Mouse (Mus musculus) granulocyte monocyte progenitor cell, adult 5-6 weeks (primary cell): Measurements from ENCODE around the gene Runx1. TPM values are rescaled to one million over a fixed set of nuclear protein-coding genes. Genes with fewer than 3 reads are reported as not detected.

ENCODE experiments used
- ATAC-seq: replicated peaks from 2 replicates; pipeline ENCODE4 v1.8.0; 2016; ENCODE audit warnings: mild to moderate bottlenecking, moderate TSS enrichment, inconsistent platforms; ENCODE audit not compliant: poor library complexity, severe bottlenecking
- total RNA-seq, 2 experiments: library from RNA; stranded (forward) in 1 of 2; stranded (reverse) in 1 of 2; fragments of 200-712, 200-1000 nt in 1 of 2; fragments of >200 nt in 1 of 2; fragmentation: Nextera tagmentation in 1 of 2; gene quantifications; 2 replicates each; pipeline ENCODE4 v1.2.3; 2014 to 2017

The Runx1 gene
- total RNA-seq, 2 experiments from 2014 or later: 66.4 to 137 TPM

DNA sequence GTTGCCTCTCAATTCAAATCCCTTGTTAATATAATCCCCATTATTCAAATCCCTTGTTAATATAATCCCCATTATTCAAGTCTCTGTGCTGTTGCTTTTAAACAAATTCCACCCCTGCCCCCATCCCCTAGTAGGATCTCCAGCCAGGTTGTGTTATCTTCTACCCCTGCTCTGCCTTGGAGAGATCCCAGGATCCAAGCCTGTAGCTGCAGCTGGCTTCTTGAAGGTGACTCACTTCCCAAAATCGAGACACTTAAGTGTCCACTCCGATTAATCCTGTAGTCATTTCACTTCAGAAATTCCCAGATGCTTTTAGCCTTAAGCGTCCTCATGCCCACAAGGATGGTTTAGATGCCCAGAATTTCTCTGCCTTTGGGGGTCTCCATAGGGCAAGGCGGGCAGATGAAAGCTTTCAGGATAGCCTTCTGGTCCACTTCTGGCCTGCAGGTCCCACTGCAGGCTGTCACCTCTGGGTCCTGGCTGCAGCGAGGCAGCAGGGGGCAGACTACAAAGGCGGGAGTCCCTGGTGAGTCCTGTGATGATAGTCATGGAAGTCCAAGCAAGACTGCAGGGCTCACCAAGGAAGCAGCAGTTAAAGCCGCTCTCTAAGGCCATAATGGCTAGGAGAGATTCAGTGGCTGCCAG lies 1.8 kb upstream of the Runx1 start:
- no peak for ATAC-seq

DNA sequence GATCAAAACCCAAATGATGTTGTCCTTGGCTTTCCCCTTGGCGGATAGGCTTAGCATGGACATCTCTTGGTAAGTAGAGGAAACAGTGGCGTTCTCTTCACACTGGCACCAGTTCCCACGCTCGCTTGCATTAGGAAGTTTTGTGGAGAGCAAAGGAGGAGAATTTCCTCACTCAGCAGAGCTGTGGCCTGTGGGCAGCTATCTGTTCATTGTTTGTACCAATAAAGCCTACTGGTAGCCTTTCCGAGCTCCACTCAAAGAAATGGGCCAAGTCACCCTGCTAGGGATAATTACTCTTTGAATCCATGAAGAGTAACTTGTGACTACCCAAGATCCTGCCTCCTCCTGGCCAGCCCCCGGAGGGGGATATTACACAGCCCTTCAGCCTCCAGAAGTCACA lies 734 bp upstream of the Runx1 start:
- no peak for ATAC-seq

DNA sequence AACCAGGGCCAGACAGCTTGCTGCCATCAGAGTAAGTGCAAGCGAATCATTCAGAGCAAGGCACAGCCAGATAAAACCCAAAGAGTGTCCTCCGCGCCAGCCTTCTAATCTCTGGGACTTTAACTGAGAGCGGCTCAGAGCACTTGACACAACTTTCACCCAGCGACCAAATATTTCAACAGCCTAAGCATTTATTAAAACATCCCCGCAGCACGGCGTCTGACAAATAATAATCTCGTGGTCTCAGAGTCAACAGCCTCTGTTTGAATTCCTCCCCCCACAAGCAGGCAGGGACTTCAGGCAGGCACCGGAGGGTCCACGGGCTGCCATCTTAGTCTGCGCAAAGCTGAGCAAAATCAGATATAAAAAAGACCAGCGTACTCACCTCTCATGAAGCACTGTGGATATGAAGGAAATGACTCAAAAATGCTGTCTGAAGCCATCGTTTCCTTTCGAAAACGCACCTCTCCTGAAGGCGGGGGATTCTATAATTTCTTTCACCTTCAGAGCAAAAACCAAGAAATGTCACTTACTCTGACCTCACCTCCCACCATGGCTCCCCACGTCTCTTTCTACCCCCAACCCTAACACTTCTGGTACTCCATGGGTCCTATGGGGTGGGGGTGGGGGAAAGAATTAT lies 625 bp downstream of the Runx1 start:
- no peak for ATAC-seq

DNA sequence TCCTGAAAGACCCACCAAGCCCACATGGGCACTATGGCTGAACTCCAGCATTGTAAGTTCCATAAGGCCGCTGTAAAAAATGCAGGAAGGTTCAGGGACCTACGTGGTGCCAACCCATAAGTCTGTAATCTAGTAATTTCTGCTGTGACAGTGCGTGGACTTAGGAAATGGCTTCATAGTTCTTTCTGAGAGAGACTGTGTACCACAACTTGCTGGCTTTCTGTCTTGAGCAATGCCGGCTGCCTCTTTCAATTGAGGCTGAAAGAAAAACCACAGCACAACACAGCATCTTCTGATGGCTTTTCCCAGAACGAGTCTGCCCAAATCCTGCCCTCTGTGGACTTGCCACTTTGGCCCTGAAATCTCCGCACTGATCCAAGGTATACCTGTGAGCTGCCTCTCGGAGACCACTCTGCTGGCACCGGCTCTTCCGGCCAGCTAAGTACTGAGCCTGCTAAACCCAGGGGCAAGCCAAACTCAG lies 1.2 kb downstream of the Runx1 start:
- ATAC-seq: peak; percentile 9

DNA sequence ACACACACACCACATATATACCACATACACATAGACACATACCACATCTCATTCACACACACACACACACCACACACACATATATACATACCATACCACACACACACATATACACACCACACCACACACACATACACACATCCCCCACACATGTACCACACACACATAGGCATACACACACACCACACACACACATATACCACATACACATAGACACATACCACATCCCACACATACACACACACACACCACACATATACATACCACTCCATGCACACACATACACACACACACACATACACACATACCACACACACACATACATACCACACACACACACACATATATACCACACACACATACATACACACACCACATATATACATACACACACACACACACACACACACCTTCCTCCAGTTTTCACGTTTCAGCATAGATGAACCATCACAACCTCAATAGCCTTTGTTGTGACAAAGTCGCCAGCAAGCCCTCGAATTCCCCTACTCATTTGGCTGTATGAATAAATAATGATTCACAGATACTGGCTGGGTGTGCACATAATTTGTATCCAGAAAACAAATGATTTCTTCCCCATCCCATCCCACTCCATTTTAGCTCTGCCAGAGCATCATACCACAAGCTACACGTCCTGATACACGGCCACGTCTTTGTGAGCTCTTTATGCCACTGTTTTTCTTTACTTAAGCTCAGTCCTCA lies 1.8 kb downstream of the Runx1 start:
- ATAC-seq: no peak

DNA sequence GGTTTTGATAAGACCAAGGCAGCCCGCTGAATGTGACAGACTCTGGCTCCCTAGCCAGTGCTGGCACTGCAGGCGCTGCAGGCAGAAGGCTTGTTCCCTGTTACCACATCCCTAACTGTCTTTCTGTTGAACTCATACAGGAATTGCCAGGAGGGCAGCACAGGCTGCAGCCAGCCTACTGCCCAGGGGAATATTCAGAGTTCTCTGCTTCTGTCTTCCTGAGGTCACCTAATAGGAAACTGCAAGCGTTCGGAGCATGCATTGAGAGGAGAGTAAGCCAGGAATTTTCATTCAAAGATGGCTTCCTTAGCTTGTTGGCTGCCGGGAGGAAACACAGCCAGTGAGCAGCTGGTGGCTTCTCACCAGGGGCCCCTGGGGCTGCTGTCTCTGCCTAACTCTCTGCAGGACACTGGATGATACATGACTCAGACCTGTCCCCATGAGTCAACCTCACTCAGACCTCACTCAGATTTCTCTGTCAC lies 2.5 kb downstream of the Runx1 start:
- ATAC-seq: peak; percentile 18; the same call in 1 of the 2 replicates

DNA sequence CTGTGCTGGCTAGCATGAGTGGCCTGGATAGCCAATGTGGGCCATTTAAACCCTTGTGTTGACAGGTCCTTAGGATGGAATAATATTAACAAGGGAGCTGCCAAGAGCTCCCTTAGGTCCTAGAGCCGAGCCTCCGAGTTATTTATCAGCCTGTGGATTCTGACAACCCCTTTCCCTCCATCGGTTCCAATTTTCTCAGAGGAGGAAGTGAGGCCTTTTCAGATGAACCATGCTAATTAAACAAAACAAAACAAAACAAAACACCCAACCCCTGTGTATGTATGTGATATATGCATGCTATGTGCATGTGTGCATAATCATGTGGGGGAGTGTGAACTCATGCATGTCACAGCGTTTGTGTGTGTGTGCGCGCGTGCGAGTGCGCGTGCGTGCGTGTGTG lies 3.3 kb downstream of the Runx1 start:
- ATAC-seq: no peak

DNA sequence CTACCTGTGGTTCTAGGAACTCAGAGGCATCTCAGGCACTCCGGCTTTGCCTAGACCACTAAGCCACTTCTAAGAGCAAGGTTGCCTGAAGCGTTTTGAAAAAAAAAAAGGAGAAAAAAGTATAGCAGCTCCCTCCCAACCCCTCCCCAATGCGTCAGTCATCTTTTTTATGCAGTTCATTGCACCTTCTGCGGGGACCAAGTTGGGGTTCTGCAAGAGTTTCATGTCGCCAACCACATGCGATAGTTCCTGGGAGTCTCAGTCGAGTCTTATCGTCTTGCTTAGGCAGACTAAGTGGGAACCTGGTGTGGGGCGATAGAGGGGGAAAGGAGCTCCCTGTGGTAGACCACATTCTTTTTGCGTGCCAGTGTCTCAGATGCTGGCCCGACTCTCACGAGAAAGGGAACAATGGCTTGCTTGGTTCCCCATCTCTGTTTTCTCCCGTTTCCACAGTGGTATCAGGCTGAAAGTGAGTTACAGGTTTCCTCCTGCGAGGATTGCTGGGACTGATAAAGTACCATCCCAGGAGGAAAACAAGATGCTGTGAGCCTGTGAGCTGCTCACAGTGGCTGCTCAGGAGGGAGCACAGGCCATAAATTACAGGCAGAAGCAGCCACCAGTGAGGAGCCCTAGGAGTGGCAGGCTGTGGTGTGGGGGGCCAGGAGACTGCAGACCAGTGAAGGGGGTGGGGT lies 3.9 kb downstream of the Runx1 start:
- peak; percentile 40 for ATAC-seq

DNA sequence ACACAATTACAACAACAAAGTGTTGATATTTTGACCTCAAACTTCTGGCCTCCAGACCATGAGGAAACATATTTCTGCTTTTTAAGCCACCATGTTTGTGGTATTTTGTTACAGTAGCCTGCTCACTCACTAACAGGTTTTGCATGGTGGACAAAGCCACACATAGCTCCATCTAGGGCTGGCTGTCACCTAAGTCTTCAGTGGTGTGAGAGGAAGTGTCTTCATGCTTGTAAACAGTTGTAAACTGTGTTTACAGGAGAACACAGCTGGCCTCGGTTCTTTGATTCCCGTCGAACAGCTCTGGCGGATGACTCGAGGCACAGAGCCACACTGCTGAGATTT lies 4.4 kb downstream of the Runx1 start:
- no peak for ATAC-seq

DNA sequence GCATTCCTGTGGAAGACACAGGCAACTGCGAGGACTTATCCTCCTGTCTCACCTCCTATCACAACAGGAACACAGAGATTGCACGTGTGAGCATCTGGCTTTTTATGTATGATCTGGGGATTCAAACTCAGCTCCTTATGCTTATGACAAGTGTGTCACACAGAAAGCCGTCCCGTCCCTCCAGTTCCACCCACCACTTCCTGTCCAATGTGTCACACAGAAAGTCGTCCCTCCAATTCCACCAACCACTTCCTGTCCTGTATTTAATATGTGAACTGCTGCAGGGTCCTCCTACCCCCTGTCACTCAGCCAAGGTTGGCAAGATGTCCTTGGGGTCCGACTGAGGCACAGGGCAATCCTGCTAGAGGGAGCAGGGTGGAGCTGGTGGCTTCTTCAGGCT lies 5.5 kb downstream of the Runx1 start:
- no peak for ATAC-seq

DNA sequence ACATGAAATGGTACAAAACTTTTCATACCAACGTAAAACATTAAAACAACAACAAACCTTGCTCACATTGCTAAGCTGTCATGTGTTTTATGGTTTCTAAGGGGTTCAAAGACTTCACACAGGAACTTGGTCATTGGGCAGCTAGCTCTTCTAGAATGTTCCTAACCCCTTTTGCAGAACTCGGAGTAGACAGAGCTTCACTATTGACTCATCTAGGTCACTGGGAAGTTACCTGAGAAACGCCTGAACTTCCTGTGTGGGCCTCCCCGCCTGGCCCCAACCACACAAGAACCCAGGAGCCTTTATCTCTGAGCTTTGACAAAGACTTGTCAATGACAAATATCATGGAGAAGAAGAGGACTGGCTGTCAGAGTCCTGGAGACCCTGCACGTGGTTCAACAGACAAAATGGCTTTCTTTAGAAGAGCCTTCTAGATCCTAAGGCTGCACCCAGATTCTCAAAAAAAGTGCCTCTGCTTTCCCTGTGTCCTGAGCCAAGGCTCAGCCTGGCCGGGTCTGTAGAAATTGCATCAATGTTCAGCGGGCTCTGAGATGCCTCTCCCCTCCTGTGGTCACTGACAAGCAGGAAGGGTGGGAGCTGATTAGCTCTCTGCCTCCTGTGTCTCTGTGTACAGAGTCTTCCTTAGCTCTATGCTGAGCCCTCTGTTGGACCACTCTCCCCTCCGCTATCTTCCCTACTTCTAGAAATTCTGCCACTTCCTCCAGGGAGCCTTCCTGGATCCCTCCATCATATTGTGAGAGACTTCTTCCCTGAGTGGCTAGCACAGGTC lies 7.3 kb downstream of the Runx1 start:
- ATAC-seq: peak; percentile 18

DNA sequence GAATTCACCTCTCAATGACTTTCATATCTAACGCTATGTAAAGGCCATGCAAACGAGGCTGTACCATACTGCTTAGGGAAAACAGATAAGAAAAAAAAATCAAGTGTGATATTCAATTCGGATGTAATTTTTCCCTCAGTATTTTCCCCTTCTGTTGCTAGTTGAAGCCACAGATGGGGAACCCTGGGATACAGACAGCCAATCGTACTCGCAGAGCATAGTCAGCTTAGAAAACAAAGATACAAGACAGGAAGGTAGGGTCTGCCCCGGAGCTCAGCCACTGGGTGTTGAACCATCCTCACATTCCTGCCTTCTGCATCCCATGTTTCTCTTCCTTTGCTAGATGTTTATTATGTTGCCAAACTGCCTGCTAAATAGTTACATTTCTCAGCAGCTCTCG lies 9.9 kb downstream of the Runx1 start:
- no peak for ATAC-seq

DNA sequence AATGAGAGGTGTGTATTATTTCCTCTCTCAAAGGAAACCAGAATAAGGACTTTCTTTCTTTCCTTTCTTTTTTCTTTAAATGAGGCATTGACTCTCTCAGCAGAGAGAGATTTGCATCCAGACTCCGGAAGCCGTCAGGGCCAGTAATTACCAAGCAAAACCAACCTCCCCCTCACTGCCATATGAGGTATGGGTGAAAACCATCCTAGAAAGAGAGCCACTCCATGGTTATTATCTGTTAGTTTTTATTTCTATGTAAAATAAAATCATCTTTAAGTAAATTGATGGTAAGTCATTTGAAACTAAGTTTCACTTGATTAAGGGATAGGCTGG lies 10.8 kb downstream of the Runx1 start:
- no peak for ATAC-seq

DNA sequence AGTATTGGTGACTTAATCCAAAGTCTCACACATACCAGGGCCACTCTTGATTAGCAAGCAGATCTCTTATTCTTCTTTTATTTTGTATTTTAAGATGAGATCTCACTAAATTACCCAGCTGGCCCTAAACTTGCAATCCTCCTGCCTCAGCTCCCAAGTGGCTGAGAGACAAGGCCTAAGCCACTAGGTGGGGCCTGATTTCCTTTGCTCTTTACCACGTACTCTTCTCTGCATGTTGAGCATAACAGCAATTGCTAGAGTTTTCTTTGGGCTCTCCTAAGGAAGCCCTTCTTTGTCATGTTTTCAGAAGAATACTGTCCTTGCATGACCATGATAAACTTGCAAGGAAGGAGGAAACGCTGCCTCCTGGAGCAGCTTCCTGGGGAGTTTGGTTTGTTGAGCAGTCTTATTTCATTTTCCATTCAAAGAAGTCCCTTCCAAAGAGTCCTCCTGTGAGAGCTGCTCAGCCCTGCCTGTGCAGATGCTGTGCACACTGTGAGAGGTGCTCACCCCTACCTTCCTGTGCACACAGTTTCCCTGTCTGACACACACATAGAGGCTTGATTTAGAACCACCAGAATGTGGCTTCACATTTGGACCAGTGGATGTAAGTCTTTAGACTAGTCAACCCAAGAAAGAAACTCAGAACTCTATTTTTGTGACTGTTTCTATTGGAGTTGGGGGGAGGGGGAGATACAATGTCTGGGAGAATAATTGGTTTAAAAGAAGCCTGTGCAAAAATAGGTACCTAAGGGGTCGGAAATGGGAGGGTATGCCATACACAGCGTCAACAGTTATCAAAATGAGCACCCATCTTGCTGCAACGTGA lies 11.4 kb downstream of the Runx1 start:
- no peak for ATAC-seq

DNA sequence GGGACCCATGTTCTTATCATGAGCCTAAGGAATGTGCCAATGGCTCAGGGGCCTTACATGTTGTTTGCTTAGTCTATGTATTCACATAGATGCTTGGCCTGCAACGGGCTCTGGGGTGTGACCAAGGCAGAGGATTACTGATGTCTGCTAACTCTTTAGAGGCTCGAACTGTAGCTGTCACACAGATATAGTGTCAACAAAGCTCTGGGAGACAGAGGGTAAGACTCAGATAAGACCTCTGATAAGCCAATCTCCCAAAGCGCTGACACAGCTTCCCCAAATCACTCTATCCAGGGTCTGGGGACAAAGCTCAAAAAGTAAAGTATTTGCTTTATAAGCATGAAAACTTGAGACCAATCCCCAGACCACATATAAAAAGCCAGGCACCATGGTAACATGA lies 13.5 kb downstream of the Runx1 start:
- no peak for ATAC-seq

DNA sequence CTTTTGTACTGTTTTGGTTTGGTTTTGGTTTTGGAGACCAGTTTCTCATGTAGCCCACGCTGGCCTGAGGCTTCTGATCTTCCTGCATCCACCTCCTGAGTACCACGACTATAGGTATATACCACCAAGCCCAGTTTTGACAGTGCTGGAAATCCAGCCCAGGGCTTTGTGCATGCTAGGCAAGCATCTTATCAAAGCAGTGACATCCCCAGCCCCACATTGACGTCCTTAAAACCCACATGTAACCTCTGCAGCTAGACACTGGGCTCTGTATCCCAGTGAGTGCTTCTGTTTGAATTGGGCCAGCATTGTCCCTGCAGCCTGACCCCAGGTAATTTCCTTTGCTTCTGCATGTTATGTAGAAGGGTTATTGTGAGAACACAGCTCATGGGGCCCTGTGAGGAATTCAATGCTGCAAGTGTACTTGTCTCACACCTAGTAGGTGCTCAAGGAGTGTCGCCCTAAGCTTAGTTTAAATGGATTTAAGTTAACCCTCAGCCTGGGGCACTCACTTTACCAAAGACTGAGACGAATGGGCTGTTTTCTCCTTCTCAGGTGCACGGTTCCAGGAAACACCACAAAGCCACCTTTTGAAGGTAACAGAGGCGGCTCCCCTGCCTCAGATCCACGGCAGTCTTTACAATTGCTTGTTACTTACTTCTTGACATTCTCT lies 15.2 kb downstream of the Runx1 start:
- ATAC-seq: no peak

DNA sequence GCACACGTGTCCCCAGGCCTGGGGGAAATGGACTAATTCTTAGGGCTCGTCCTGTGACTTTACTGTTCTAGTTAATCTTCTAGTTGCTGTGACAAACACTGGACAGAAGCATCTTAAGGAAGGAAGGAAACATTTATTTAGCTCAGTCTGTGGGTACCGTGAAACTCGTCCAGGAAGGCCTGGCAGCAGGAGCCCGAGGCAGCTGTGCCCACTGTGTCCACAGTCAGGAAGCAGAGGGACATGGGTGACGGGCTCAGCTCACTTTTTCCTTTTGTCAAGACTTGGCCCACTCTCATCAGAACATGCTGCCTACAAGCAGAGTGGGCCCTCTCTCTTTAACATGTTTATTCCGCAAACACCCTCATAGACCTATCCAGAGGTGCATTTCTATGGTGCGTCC lies 18.2 kb downstream of the Runx1 start:
- ATAC-seq: peak; percentile 47; the same call in 1 of the 2 replicates

DNA sequence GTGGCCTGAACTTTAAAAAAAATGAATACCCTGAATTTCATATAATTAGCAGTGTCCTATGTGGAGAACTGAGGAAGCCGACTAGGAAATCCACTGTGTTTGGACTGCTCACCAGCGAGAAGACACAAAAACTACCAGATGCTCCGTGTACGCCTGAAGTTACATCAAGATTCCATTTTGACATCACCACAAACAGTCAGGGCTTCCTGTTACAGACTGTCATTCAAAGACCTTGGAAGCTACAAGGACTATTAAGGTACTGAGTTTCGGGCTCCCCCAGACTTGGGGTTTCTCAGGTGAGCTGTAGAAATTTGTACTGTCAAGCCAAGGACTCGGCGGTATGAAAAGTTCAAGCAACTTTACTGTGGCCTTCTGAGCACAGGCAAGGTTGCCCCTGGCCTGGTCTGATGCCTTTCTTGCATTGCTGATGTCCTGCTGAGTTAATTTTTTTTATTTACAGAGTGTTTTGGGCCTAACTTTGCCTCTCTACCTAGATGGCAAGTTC lies 22.8 kb downstream of the Runx1 start:
- no peak for ATAC-seq

DNA sequence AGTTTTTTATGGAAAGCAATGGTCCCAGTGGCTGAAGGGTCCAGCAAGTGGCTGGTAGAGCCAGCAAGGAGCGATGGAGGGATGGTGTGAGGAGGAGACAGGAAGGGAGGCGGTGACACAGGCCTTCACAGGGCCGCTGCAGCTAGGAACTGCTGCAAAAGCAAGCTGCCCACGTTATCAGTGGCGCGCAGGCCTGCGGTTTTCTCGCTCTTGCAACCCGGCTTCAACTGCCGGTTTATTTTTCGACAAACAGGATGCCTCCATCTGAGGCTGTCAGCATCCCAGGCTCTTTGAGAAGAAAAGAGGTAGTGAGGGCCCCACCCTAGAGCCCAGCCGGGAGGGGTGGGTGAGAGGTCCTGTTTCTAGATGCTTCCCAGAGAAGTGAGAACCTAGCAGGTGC lies 24.4 kb downstream of the Runx1 start:
- peak; percentile 78 for ATAC-seq
